Mouse (Mus musculus): ENCODE measurements around the gene Klrd1. TPM values are rescaled to one million over a fixed set of nuclear protein-coding genes. Genes with fewer than 3 reads are reported as not detected.

Gene Klrd1
- polyA plus RNA-seq (2015; fragmentation: Nextera tagmentation; extraction: Ambion mirVana): 0.60 and 1.1 TPM in 2 replicates

DNA sequence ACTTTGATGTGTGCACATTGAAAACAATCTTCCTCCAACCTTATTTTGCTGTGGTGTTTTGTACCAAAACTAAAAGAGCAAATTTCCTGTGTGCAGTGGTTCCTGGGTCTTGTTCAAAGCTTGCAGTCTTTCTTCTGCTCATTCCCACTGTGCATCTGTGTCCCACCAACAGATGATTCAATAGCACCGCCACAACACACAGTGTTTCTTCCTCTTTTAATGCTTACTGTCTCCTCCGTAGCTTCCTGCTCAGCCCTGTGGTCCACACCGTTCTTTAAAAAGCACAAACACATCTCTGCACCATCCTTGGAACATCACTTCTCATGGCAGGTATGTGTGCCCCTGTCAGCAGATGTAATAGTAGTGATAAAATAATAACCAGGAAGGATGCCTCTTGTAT lies at the start of gene Klrd1:
Gene Klrd1, plus strand, starts transcription at position 275 of the 400 bp plus-strand sequence.
- no peaks in the 10 kb centered on the region for H3K36me3 ChIP-seq
- no peak within 1 kb of the TSS for H3K4me2 ChIP-seq

DNA sequence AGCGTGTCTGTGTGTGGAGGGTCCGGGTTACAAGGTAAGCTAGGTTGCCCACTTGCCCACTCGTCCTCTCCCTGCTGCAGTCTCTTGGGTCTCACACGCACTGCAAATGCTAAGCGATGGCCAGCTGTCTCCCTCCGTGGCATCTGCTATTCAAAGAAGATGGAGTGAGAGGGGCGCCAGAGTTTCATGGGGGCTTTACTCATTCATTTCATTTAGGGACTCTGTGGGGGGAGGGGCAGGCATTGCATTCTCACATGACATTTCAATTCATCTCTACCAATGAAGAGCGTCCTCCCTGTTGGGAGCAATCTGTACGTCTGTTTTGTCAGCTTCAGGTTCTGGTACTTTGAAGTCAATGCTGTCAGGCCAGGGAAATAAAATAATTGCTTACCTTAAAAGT lies 49.7 kb upstream of the Klrd1 start:
- no peak overlapping the region for H3K27ac ChIP-seq
- H3K4me3 ChIP-seq: no peak overlapping the region
- no peaks in the 10 kb centered on the region for H3K4me1 ChIP-seq (replicated peaks)
- no peaks in the 10 kb centered on the region for H3K27me3 ChIP-seq
- H3K4me2 ChIP-seq: no peak overlapping the region
- H3K36me3 ChIP-seq: peaks cover 42% of the 10 kb centered on the region
- WGBS: 85% methylated on average over 9 of the region's 9 CpGs
- no peak for ATAC-seq (replicated peaks; ENCODE audit: insufficient number of reproducible peaks, insufficient read depth, low FRiP score, low read depth)
- no peaks in the 10 kb centered on the region for H3K9me3 ChIP-seq (replicated peaks)
- no peak overlapping the region for H3K9ac ChIP-seq

More for the DNA sequence above, at the start of gene Klrd1:
- no peaks in the 10 kb centered on the region for H3K4me1 ChIP-seq (replicated peaks)
- H3K27ac ChIP-seq: no peak within 1 kb of the TSS
- H3K27me3 ChIP-seq: no peaks in the 10 kb centered on the region
- no peak within 1 kb of the TSS for H3K9ac ChIP-seq
- 58% methylated on average over 3 of the region's 3 CpGs for WGBS
- ATAC-seq (replicated peaks; ENCODE audit: insufficient number of reproducible peaks, insufficient read depth, low FRiP score, low read depth): no peak
- H3K9me3 ChIP-seq (replicated peaks): no peaks in the 10 kb centered on the region
- H3K4me3 ChIP-seq: no peak within 1 kb of the TSS

DNA sequence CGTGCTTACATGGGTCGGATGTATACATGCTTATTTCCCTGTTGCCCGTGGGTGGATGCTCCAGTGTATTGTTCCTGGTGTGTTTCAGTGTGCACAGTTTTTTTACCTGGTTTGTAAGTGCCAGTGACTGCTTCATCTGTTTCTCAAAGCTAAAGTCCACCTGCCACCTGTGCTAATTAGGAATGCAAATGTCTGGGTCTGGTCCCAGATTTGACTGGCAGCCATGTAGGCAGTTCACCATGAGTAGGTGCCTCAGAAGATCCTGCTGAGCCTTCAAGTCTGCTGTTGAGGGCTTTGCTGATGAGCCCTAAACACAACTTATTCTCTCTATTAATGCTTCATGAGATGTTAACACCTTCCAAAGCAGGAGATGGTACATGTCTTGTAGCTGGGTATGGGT lies 49.0 kb upstream of the Klrd1 start:
- Histone ChIP-seq H3K36me3 (peaks cover 41% of the 10 kb centered on the region), H3K27ac (no peak overlapping the region), H3K27me3 (no peaks in the 10 kb centered on the region), H3K9me3 (replicated peaks) (no peaks in the 10 kb centered on the region), H3K4me1 (replicated peaks) (no peaks in the 10 kb centered on the region), H3K4me2 (no peak overlapping the region), H3K9ac (no peak overlapping the region), H3K4me3 (no peak overlapping the region)
- no peak for ATAC-seq (replicated peaks; ENCODE audit: insufficient number of reproducible peaks, insufficient read depth, low FRiP score, low read depth)
- 88% methylated on average over 3 of the region's 3 CpGs for WGBS

DNA sequence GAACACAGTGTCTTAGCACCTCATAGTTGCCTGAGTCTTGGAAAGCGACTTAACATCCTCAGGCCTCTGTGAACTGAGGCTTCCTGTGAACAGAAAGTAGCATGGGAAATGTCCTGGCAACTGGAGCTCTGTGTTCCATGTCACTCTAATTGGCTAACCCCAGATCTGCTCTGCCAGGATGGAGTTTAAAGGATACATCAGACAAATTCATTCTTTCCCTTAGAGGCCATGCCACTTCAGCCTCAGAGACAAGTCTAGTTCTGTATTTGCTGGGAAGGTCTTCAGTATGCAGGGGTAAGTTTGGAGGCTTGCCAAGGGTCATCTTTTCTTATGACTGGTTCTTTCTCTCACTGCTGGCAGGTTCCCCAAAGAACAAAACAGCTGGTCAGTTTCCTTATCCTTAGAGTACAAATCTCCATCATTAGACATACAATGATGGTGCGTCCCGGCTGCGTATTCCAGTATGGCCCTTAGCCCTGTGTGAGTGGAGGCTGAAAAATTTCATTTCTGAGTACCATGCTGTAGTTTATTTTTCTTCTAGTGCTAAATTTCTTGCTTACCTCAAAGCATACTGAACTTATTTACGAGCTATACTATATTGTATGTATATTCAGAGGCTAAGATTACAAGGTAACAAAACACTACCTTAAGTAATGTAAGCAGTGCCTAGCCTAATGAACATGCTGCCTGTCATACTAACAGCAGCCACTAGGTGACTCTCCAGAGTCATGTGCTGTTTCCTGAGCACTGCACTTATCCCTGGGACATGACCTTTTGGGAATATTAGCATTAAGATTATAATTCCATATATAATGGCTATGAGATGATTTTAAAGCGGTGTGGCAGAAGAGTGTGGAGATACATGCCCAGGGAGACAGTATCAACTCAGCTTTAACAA lies 47.6 kb upstream of the Klrd1 start:
- Histone ChIP-seq H3K4me1 (replicated peaks) (no peaks in the 10 kb centered on the region), H3K4me2 (no peak overlapping the region), H3K27me3 (no peaks in the 10 kb centered on the region), H3K27ac (no peak overlapping the region), H3K9ac (no peak overlapping the region), H3K4me3 (no peak overlapping the region), H3K9me3 (replicated peaks) (no peaks in the 10 kb centered on the region), H3K36me3 (peaks cover 29% of the 10 kb centered on the region)
- WGBS: 63% methylated on average over 6 of the region's 6 CpGs
- ATAC-seq (replicated peaks; ENCODE audit: insufficient number of reproducible peaks, insufficient read depth, low FRiP score, low read depth): no peak

DNA sequence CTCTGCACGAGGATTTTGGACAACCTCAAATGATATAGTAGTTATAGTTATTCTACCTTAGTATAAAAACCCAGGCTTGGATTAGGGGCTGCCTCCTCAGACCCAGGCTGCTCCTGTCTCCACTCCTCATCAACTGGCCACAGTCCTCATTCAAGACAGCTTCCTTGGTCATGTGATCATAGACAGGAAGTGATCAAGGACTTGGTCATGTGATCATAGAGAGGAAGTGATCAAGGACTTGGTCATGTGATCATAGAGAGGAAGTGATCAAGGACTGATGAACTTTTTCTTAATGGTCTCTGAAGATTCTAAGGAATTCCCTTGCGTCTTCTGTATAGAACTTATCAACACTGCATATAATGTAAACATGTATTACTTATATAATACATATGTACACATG lies 44.3 kb upstream of the Klrd1 start:
- Histone ChIP-seq H3K9me3 (replicated peaks) (no peaks in the 10 kb centered on the region), H3K9ac (no peak overlapping the region), H3K36me3 (no peaks in the 10 kb centered on the region), H3K4me1 (replicated peaks) (no peaks in the 10 kb centered on the region), H3K27ac (no peak overlapping the region), H3K4me3 (no peak overlapping the region), H3K27me3 (no peaks in the 10 kb centered on the region), H3K4me2 (no peak overlapping the region)
- WGBS: 82% methylated on average over 2 of the region's 2 CpGs
- ATAC-seq (replicated peaks; ENCODE audit: insufficient number of reproducible peaks, insufficient read depth, low FRiP score, low read depth): no peak

DNA sequence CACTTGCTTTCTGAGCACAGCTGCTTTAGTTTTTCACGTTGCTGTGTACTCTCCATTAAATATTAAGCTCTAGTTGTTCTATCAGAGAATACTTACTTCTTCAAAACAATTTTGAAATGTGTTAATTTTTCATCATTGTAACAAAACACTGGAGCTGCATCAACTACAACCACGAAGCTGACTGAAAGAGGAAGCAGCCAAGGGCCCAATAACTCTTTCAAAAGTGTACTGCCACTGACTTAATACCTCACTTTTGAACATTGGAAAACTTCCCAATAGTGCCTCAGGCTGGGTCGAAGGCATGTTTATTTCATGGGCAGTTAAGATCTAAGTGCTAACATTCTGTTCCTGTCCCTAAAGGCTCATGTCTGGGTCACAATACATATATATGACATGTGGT lies 43.6 kb upstream of the Klrd1 start:
- ATAC-seq (replicated peaks; ENCODE audit: insufficient number of reproducible peaks, insufficient read depth, low FRiP score, low read depth): no peak
- 64% methylated on average over 3 of the region's 3 CpGs for WGBS
- Histone ChIP-seq H3K4me2 (no peak overlapping the region), H3K27me3 (no peaks in the 10 kb centered on the region), H3K9ac (no peak overlapping the region), H3K9me3 (replicated peaks) (no peaks in the 10 kb centered on the region), H3K4me1 (replicated peaks) (no peaks in the 10 kb centered on the region), H3K27ac (no peak overlapping the region), H3K4me3 (no peak overlapping the region), H3K36me3 (no peaks in the 10 kb centered on the region)

DNA sequence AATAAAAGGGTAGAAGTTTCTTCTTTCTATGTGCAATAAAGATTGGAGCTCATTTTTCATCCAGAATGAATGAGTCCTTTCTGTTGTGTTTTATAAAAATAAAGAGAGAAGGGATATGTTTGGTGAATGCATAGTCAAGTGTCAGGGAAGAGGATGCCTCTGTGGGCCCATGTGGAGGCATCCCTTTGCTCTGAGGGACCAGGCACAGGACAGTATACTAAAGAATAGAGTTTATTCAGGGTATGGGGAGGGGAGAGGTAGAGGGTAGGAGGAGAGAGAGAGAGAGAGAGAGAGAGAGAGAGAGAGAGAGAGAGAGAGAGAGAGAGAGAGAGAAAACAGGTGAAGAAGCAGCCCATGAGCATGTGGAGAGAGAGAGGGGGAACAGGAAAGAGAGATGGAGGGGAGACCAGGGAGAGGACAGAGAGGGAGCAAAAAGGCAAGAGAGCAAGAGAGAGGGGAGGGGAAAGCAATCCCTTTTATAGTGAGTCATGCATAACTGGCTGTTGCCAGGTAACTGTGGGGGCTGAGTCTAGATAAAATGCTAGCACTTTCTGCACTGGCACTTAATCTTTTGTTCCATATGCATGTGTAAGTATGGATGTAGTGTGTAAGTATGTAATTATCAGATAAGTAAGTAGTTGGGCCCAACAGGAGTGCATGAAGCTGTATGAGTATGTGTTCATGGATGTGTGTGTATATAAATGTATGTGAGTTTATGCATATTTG lies 34.1 kb upstream of the Klrd1 start:
- Histone ChIP-seq H3K4me1 (replicated peaks) (peaks cover 3% of the 10 kb centered on the region), H3K27ac (no peak overlapping the region), H3K9me3 (replicated peaks) (no peaks in the 10 kb centered on the region), H3K9ac (no peak overlapping the region), H3K36me3 (no peaks in the 10 kb centered on the region), H3K4me2 (no peak overlapping the region), H3K27me3 (no peaks in the 10 kb centered on the region), H3K4me3 (no peak overlapping the region)
- ATAC-seq (replicated peaks; ENCODE audit: insufficient number of reproducible peaks, insufficient read depth, low FRiP score, low read depth): no peak; the same call in 1 of the 2 replicates

DNA sequence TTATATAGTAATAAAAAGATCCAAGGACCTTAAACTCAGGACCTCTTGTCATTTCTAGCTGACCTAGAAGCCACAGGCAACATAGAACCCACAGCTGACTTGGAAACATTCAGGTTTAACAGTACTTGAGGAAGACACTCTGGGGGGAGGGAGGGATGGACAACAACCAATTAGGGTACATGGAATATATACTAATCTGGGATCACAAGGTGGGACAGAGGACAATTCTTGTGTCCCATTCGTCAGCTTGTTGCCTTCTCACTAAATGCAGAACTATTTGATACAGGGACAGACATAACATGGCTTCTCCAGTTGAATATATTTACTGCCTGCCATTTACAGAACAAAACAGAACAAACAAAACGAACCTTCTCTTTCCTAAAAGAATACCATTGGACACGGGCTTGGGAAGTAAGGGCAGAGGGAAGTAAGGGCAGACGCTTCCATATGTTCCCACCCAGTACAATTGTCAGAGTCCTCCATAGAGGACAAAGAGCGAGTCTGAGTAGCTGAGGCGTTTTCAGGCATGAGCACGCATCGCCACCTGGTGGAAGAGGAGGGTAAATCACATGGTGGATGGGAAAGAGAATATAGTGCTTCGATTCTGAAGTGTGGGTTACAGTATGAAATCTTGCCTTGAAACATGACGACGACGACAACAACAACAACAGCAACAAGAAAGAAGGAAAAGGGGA lies 32.5 kb upstream of the Klrd1 start:
- Histone ChIP-seq H3K27ac (no peak overlapping the region), H3K27me3 (no peaks in the 10 kb centered on the region), H3K9me3 (replicated peaks) (no peaks in the 10 kb centered on the region), H3K4me3 (no peak overlapping the region), H3K4me2 (no peak overlapping the region), H3K36me3 (no peaks in the 10 kb centered on the region), H3K9ac (no peak overlapping the region), H3K4me1 (replicated peaks) (peaks cover 3% of the 10 kb centered on the region)
- peak; percentile 73; the same call in 1 of the 2 replicates for ATAC-seq (replicated peaks; ENCODE audit: insufficient number of reproducible peaks, insufficient read depth, low FRiP score, low read depth)
- WGBS: 18% methylated on average over 12 of the region's 12 CpGs

DNA sequence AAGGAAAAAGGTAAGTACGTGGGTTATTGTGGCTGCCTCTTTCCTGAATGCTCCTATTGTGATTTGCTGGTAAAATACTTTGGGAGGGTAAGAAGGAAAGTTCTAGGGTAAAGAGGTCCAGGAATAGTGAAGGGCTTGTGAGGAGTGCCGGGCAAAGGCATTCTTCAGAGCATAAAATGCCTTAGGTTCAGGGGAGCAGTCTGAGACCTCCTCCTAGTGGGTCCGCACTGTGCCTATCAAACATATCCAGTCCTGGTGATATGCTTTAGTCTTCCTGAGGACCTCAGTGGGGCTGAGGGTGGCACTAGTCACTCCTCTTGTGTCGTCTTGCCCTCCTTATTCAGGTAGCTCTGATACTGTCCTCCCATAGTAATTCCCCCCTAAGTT lies 31.9 kb upstream of the Klrd1 start:
- Histone ChIP-seq H3K36me3 (no peaks in the 10 kb centered on the region), H3K4me2 (no peak overlapping the region), H3K9me3 (replicated peaks) (no peaks in the 10 kb centered on the region), H3K9ac (no peak overlapping the region), H3K27me3 (no peaks in the 10 kb centered on the region), H3K27ac (no peak overlapping the region), H3K4me1 (replicated peaks) (peaks cover 3% of the 10 kb centered on the region), H3K4me3 (no peak overlapping the region)
- 46% methylated on average over 4 of the region's 4 CpGs for WGBS
- ATAC-seq (replicated peaks; ENCODE audit: insufficient number of reproducible peaks, insufficient read depth, low FRiP score, low read depth): no peak

DNA sequence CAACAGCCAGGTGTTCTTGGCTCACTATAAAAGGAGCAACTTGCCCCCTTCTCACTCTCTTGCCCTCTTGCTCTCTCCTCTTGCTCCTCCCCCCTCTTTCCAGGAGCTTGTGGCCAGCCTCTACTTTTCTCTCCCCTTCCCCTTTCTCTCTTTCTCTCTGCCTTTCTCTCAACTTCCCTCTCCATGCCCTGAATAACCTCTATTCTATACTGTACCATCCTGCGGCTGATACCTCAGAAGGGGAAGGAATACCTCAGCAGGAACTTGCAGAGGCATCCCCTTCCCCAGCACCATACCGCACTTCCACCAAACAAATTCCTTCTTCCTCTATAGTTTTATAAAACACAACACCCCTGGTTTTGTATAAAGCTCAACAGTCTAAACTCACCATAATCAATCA lies 26.3 kb upstream of the Klrd1 start:
- Histone ChIP-seq H3K4me1 (replicated peaks) (no peaks in the 10 kb centered on the region), H3K9ac (no peak overlapping the region), H3K4me3 (no peak overlapping the region), H3K27ac (no peak overlapping the region), H3K36me3 (no peaks in the 10 kb centered on the region), H3K27me3 (no peaks in the 10 kb centered on the region), H3K4me2 (no peak overlapping the region), H3K9me3 (replicated peaks) (no peaks in the 10 kb centered on the region)
- ATAC-seq (replicated peaks; ENCODE audit: insufficient number of reproducible peaks, insufficient read depth, low FRiP score, low read depth): no peak
- WGBS: 72% methylated on average over 2 of the region's 2 CpGs

DNA sequence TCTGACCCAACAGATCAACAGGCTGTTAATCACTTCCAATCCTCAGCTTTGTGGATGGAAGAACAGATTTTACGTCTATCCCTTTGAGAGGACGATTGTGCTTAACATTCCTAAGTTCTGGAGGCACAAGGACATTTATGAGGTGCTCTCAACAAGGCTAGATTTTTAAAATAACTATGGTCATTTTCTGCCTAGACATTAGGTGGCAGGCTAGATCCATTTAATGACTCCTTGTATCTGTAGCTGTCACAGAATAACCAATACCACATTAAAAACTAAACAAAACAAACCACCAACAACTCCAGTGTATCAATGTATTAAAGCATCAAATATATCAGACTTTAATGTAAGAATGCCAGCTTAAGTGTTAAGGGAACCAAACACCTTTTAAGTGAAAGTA lies 16.3 kb upstream of the Klrd1 start:
- Histone ChIP-seq H3K4me2 (no peak overlapping the region), H3K36me3 (no peaks in the 10 kb centered on the region), H3K9ac (no peak overlapping the region), H3K27me3 (no peaks in the 10 kb centered on the region), H3K27ac (no peak overlapping the region), H3K4me3 (no peak overlapping the region), H3K4me1 (replicated peaks) (no peaks in the 10 kb centered on the region), H3K9me3 (replicated peaks) (no peaks in the 10 kb centered on the region)
- 22% methylated on average over 2 of the region's 2 CpGs for WGBS
- no peak for ATAC-seq (replicated peaks; ENCODE audit: insufficient number of reproducible peaks, insufficient read depth, low FRiP score, low read depth)
